Mouse (Mus musculus): Measurements from ENCODE around the gene Efcab6.

The Efcab6 gene

DNA sequence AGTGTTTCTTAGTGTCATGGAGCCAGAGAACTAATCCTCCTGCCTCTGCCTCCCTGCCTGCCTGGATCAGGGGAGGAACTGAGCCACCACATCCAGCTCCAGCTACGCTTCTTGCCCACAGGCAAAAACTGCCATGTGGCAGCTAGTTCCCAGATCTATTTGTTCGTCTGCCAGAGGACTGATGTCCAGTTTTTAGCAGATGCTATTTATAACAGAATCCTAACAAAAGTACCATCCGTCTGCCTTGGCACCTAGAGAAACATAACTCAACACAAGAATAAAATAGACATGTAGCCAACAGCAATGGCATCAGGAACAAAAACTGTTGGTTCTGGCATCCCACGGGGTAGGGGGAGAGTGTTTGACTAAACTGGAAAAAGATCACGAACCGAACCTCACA, 6.3 kb downstream of the Efcab6 start:
- DNase-seq (ENCODE audit: low spot score) = no peak

DNA sequence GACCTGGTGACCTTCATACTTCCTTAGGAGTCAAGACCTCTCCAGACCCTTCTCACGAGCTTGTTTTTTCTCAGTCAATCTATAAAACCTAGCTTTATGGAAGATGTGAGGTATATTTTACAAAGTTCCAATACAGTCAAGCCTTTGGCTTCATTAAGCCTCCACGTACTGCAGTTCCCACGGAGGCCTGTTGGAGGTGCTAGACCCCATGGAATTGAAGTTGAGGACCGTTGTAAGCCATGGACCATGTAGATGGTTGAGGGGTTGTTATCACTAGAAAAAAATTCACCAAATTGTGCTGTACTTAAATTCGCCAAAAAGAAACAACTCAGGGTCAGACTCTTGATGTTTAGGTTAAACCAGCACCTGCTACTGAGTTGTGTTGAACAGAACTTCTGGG, 9.1 kb downstream of the Efcab6 start:
- no peak for DNase-seq (ENCODE audit: low spot score)

DNA sequence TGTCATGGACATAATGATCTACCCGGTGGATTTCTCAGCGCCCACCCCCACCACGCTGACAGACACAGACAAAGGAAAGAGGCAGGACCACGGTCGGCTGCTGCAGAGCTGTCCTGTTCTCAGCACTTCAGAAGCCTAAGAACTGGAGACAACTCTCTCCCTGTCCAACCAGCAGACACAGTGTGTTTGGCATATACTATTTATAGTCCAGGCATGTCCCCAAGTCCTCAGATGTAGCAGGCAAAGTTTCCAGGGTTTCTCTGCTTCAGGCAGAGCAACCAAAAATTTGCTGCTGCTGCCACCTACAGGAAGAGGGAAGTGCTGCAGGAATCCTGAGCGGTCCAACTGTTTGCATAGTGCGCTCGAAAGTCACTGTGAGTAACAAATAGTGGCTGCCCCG, 11.3 kb downstream of the Efcab6 start:
- DNase-seq (ENCODE audit: low spot score) = peak; percentile 49

DNA sequence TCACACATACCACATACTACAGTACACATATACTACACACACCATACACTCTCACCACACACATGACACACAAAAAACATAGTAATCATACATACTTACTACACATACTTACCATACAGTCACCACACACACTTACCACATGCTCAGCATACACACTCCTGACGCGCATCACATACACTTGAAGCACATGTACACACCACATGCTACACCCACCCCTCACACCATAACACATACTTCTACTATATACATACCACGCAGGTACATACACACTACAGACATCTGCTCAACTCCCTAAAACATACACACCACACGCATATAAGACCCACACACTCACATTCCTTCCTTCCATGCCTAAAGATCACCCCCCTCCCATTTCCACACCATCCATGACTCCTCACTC, 11.9 kb downstream of the Efcab6 start:
- no peak for DNase-seq (ENCODE audit: low spot score)

DNA sequence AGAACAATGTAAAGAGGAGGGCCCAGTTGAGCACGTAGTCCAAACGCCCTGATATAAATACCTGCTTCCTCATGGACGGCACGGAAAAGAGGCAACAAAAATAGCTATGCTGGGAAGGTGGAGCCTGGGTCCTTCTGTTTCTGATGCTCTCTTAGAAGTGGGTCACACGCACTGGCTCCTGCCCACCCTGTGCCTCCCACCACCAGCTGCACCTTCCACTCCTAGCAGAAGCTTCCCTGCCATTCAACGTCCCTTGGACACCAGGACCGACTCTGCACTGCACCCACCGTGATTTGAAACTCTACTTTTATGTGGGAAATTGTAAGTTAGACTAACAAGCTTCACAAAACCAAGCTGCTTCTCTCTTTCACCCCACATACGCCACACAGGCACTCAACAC, 12.8 kb downstream of the Efcab6 start:
- no peak for DNase-seq (ENCODE audit: low spot score)

DNA sequence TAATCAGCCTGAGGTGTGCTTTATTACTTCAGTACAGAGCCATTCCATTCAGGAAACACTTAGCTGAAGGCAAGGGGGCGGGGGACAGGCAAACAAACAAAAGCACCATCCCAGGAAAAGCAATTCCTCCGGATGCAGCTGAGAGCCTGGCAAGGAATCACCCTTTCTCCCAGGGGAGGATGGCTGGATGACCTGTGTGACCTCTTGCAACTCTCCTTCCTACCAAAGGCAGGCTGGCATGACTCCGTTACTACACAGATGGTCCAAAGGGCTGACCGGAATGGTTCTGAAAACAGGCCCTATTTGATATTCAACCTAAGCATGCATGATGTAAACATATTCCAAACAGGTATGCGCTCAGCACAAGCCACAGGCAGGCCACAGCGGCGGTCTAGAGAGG, 15.6 kb downstream of the Efcab6 start:
- no peak for DNase-seq (ENCODE audit: low spot score)

DNA sequence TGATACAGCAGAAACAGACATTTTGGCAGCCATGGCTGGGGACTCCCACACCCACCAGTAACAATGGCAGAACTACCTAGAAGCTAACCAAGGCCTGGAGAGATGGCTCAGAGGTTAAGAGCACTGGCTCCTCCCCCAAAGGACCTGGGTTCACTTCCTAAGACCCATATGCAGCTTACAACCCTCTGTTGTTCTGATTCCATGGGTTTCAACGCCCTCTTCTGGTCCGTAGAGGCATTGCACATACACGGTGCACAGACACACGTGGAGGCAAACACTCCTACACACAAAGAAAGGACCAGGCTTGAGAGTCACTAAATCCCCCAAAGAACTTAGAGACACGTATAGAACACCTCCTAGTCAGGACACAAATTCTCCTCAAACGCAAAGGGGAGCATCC, 19.6 kb downstream of the Efcab6 start:
- DNase-seq (ENCODE audit: low spot score) = no peak

DNA sequence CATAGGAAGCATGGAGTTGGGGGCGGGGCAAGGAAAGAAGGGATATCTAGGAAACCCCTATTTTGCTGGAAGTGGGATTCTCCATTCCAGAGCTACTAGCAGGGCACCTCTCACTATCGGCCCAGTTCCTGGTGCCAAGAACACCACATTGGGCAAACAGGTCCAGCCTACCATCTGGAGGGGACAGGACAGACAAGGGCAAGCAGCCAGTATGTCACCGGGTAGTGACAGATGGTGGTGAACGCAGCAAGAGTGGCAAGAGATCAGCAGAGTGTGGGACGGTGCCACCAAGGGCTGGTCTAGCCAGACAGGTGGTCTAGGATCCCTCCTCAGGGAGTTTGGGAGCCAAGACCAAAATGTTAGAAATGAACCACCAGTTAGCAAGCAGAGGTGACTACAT, 28.1 kb downstream of the Efcab6 start:
- no peak for DNase-seq (ENCODE audit: low spot score)

DNA sequence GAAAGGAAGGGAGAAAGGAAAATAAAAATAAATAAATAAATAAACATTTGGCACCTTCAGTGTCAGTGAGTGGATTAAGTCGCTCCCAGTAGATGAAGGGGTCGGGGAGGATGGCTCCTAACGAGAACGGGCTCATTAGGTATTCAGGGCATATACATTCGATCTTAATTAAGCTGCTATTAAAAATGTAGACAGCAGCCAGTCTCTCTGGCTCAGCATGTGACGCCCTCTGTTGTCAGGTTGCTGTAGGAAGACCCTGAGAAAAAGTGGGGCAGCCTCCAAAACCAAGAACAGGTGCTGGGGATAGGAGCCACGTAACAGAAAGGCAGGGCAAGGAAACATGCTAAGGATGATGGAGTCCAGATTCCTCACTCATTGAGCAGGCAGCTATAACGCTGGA, 39.5 kb downstream of the Efcab6 start:
- no peak for DNase-seq (ENCODE audit: low spot score)

DNA sequence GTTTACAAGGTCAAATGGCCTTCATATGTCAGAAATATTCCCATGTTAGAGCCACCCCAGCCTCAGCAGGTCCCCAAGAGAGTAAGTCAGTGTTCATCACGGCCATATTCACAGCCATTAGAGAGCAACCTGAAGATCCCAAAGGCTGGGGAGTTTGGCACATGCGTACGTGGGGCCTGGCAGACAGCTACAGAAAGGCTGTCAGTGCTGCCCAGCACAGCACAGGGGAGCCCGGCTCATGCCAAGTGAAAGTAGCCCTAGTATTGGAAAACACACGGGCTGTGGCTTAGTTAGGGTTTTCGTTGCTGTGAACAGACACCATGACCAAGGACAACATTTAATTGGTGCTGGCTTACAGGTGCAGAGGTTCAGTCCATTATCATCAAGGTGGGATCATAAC, 40.3 kb downstream of the Efcab6 start:
- no peak for DNase-seq (ENCODE audit: low spot score)

DNA sequence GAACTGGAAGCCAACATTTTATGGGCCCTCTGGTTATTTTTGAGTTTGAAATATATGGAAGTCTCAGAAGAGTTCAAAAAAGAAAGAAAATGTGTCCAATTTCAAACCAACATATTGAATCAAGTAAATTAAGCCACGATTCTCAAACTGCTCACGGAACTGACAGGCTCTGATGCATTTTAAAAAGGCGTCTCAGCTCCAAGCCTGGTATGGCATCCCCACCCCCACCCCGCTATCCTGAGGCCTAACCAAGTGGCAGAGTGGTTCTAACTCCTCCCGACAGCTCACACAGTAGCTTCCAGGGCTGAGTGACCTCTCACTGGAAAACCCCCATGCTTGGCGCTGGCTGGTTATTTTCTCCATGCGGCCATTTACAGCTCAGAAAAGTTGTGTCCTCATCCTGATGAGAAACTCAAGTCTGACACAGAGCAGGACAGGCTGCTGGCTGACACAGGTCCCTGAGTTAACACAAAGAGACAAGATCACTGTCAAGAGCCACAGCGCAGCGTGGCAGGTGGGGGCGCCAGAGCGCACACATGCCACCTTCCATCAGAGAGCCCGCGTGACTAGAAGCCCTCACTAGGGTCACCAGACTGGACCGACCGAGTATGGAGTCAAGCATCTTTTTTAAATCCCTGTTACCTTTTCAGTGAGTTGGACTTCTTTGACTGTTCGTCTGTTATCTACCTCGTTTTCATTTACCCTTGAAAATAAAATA, 55.7 kb downstream of the Efcab6 start:
- DNase-seq (ENCODE audit: low spot score) = no peak

DNA sequence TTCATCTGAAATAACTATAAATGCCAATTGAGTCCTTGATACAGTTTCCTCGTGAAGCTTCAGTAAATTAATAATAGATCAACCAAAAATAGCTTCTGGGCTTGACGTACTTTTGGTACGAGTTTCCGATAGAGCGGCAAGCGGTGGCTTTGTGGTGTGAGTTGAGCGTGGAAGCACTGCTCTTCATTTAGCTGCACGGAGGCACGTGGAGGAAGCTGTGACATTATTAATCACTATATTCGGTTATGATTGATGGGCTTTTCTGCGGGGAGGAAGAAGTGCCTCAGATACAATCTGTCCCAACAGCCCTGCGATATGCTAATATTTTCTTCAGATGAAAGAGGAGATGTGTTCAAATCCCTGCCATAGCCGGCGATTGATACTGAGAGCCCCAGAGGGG, 60.9 kb downstream of the Efcab6 start:
- no peak for DNase-seq (ENCODE audit: low spot score)

DNA sequence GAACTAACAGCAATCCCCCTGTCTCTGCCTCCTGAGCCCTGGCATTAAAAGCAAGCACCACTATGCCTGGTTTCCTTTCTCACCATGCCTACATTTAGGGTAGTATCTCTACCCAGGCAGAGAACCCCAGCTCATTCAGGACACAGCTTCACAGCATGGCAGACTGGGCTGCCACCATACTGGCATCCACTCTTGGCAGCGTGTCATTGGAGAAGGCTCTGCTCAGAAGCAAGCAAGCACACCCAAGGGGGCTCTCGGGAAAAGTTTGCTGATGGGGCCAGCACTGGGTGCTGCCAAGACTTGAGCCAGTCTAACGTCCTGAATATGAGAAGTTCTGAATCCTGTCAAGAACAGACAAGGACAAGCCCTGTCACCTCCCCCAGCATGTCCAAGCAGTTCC, 66.1 kb downstream of the Efcab6 start:
- DNase-seq (ENCODE audit: low spot score) = no peak

DNA sequence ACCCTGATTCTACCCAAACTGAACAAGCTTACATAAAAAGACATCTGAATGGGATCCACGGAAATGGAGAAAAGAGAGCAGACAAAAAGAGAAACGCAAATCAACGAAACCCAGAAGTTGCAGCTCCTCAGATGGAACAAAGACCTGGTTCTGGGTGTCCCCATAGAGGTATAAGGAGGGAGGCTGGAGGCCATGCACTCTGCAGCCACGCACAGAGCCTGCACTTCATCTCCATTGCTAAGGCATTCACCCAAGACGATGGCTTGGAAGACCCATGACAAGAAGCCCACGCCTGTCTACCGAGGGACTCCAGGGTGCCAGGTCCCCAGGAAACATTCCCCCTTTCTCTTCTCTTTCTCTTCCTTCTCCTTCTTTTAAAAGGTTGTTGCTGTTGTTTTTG, 66.6 kb downstream of the Efcab6 start:
- DNase-seq (ENCODE audit: low spot score) = no peak

DNA sequence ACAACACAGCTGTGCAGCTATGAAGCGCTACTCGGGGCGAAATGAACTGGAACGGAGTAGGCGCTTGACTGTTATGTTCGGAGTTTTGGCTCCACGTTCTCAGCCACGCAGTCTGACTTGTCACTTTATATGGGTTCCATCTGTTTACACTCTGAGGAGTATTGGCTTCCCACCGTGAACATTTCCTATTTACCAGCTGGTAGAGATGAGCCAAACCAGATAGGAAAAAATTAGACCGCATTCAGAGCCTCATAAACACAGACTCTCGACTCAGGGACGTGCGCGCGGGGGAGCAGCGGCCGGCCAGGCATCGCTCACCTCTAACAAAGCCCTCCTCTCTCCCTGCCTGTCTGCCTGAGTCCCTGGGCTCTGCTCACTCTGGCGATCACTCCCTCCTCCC, 67.1 kb downstream of the Efcab6 start:
- DNase-seq (ENCODE audit: low spot score) = no peak

DNA sequence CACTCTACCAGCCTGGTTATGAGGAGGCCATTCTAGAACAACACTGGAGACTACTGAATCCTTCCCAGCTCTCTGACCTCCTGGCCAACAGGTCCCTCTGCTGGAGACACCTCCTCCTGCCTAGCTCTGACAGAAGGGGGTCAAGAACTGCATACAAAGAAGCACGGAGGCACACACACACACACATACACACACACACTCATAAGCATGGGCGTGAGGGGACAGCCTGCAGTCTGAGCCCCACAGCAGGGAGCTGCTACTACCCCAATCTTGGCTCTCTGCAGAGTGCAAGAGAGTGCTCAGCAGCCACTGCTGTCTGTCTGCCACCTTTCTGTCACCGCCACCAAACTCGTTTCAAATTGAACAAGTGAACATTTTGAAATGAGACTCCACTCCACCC, 67.6 kb downstream of the Efcab6 start:
- DNase-seq (ENCODE audit: low spot score) = no peak

DNA sequence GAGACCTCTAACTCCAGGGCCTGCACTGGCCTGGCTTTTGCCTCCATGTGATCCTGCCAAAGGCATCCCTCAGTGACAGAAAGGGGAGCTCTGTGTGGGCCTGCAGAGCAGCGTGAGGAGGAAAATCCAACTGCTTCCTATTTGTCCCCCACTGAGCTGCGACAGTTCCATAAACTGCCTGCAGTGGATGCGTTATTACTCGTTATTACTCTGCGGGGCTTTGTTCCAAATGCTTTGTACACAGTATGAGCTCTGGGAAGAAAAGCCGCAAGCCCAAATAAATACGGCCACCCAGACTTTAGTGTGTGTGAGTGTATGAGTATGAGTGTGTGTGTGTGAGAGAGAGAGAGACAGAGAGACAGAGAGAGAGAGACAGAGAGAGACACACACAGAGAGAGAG, 68.3 kb downstream of the Efcab6 start:
- DNase-seq (ENCODE audit: low spot score) = no peak

DNA sequence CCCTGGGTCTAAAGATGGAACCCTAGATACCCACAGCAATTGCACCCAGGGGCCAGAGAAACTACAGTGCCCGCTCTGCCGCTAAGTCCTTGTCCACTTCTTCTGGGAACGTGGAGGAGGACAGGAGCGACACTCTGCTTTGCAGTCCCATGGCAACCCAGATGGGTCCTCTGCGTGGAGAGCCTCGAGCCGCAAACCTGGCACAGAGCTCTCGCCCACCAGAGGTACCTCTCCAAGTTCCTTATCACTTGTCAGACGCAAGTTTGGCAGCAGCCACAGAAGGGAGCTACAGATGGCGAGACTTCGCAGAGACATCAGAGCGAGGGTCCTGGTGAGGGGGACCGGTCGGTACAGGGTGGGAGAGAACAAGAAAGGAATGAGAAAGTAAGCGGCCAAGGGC, 73.0 kb downstream of the Efcab6 start:
- DNase-seq (ENCODE audit: low spot score) = no peak

DNA sequence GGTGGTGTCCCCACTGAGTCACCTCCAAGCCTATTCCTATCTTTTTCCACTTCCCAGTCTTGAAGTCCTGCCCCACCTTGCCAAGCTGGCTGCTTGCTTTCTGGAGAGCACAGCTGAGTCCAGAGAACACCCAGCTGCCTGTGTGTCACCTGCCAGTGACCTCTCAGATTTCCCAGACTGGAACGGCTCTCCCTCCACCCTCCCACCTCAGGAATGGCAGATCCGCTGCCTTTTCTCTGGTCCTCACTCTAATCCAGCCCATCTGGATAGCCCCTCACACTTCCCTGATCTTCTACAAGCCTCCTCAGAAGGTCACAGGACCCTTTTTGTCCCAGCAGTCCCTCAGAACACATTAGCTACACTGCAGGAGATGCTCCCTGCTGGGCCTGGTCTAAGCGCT, 73.7 kb downstream of the Efcab6 start:
- no peak for DNase-seq (ENCODE audit: low spot score)

DNA sequence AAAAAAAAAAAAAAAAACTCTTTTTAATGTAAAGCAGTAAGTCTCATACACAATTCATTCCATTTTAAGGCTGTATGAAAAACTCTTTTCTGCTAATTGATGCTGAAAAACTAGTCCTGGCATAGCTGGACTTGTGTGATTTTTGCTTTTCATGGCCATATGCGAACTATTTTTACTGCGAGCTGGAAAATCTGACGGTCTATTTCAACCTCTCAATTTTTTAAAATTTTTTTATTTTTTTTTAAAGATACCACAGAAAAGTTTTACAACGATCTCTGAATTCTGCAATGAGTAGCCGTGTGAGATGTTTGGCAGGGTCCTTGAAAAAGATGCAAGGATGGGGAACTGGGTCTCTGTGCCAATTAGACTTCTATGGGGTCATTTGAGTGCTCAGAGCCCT, 75.9 kb downstream of the Efcab6 start:
- DNase-seq (ENCODE audit: low spot score) = no peak

DNA sequence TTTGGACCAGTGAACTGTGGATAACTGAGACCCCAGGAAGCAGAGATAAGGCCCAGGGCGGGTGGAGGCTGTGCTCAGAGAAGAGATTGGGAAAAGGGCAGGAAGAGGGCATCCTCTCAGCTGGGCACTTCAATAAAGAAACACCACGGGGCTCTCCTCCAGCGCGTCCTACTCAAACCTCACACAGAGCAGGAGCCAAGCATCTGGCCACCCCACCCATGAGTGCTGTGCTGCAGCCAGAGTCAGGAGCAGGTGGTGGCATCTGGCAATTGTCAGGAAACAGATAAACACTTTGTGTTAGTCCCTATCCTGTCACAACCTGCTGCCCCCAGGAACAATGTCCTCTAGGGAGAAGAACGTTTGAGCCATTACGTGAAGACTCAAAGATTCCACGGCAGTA, 77.1 kb downstream of the Efcab6 start:
- no peak for DNase-seq (ENCODE audit: low spot score)

DNA sequence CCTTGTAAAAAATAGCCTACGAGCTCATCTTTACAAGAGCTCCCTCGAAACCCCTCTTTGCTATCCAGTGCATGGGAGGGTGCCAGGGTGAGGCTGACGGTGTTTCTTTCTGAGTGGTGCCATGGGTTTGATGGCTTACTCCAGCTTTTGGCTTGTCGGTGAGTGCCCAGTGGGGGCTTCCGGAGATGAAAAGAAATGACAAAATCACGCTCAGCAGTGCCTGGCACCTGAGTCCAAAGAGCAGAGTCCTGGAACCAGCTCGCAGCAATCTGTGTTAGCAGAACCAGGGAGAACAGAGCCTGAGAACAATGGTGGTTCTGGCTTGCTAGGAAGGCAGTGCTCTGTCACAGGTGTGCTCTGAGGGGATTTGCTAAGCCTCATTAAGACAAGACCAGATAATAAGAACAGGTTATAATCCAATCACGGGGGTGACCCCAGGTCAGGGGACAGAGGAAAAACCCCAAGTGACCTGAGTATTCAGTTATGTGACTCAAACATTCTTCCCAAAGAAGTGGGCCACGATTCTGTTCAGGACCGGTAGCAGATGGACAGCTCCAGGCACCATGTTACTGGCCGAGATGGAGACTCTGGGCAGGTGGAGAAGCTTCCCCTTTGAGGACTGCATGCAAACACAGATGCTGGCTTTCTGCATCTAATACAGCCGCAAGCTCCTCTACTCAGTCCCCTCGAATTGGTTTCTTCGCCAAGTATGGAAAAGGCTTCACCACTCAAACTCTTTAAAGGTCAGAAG, 82.8 kb downstream of the Efcab6 start:
- no peak for DNase-seq (ENCODE audit: low spot score)

DNA sequence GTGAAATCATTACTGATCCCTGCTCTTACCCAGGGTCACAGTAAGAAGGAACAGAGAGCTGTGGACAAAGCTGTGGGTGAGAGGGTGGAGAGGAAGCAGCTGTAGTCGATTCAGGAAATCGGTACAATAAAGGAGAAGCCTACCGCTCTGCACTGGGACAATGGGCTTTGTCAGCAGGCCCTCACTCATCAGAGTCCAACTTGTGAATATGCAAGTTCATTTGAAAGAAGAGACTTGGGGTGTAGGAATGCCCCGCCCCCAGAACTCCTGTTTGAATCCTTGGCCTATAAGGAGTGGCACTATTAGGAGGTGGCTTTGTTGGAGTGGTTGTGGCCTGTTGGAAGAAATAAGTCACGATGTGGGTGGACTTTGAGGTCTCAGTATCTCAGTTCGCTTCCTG, 86.3 kb downstream of the Efcab6 start:
- no peak for DNase-seq (ENCODE audit: low spot score)

DNA sequence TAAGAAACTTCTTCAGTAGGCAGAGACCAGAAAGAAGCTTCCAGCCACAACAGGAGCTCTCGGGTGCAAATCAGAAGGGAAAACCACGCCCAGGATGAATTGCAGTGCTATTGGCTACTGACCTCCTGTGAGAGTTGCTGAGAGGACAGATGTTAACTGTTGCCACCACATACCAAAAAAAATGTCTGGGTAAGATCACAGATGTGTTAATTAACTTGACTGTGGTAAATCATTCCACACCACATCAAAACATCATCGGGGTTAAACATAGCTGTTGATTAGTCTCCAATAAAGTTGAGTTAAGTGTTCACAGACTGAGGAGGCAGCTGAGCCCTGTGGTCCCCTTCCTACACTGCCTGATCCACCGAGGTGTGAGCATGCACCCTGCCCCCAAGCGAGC, 88.1 kb downstream of the Efcab6 start:
- no peak for DNase-seq (ENCODE audit: low spot score)

Measured in ovary, postnatal 10 days (tissue).